Mouse (Mus musculus): ENCODE measurements around the gene Gm20388. TPM values are rescaled to one million over a fixed set of nuclear protein-coding genes. Genes with fewer than 3 reads are reported as not detected.

Gene Gm20388
- polyA plus RNA-seq, 1 experiment from 2014 or later, result 2.5 TPM

- H3K9me3 ChIP-seq (replicated peaks), result no peaks in the 10 kb centered on the region
- peaks cover 83% of the 10 kb centered on the region for H3K4me1 ChIP-seq
- H3K4me3 ChIP-seq, result peak overlapping the region; percentile 39
- no peaks in the 10 kb centered on the region for H3K36me3 ChIP-seq
- H3K27ac ChIP-seq, result peak overlapping the region; percentile 83
- no peaks in the 10 kb centered on the region for H3K27me3 ChIP-seq (ENCODE audit: low read depth, poor library complexity, severe bottlenecking)
- WGBS, result 13% methylated on average over 30 of the region's 30 CpGs
- peak; percentile 69 for DNase-seq (ENCODE audit: low spot score)
These were observed 1264.3 kb downstream of the Gm20388 start for GRCm38 (mm10) chr8:121174721-121175539.

GRCm38 (mm10) chr8:121175540-121176090 lies 1265.0 kb downstream of the Gm20388 start:
- peaks cover 80% of the 10 kb centered on the region for H3K4me1 ChIP-seq
- DNase-seq (ENCODE audit: low spot score), result no peak
- H3K4me3 ChIP-seq, result peak overlapping the region; percentile 39
- peak overlapping the region; percentile 83 for H3K27ac ChIP-seq
- H3K36me3 ChIP-seq, result no peaks in the 10 kb centered on the region
- no peaks in the 10 kb centered on the region for H3K27me3 ChIP-seq (ENCODE audit: low read depth, poor library complexity, severe bottlenecking)
- 61% methylated on average over 8 of the region's 8 CpGs for WGBS
- H3K9me3 ChIP-seq (replicated peaks), result no peaks in the 10 kb centered on the region

- Histone ChIP-seq H3K9me3 (replicated peaks) (no peaks in the 10 kb centered on the region), H3K4me3 (no peak overlapping the region), H3K4me1 (peaks cover 80% of the 10 kb centered on the region), H3K27me3 (ENCODE audit: low read depth, poor library complexity, severe bottlenecking) (no peaks in the 10 kb centered on the region), H3K27ac (peak overlapping the region; percentile 83), H3K36me3 (no peaks in the 10 kb centered on the region)
- WGBS, result 13% methylated on average over 3 of the region's 3 CpGs
- DNase-seq (ENCODE audit: low spot score), result peak; percentile 46
These were observed 1265.7 kb downstream of the Gm20388 start for GRCm38 (mm10) chr8:121176291-121176690.

GRCm38 (mm10) chr8:121180474-121181284 lies 1270.0 kb downstream of the Gm20388 start:
- H3K4me1 ChIP-seq, result peaks cover 48% of the 10 kb centered on the region
- peak; percentile 41 for DNase-seq (ENCODE audit: low spot score)
- H3K9me3 ChIP-seq (replicated peaks), result no peaks in the 10 kb centered on the region
- no peak overlapping the region for H3K4me3 ChIP-seq
- H3K36me3 ChIP-seq, result no peaks in the 10 kb centered on the region
- H3K27ac ChIP-seq, result peak overlapping the region; percentile 72
- WGBS, result 66% methylated on average over 21 of the region's 21 CpGs
- H3K27me3 ChIP-seq (ENCODE audit: low read depth, poor library complexity, severe bottlenecking), result peaks cover 3% of the 10 kb centered on the region; the same call in 1 of the 2 replicates

- Histone ChIP-seq H3K27me3 (ENCODE audit: low read depth, poor library complexity, severe bottlenecking) (peaks cover 3% of the 10 kb centered on the region; the same call in 1 of the 2 replicates), H3K27ac (peak overlapping the region; percentile 72)
These were observed 1270.7 kb downstream of the Gm20388 start for GRCm38 (mm10) chr8:121181285-121181884.

GRCm38 (mm10) chr8:121187491-121188364 lies 1277.1 kb downstream of the Gm20388 start:
- peak overlapping the region; percentile 68 for H3K27ac ChIP-seq
- no peaks in the 10 kb centered on the region for H3K36me3 ChIP-seq
- H3K4me1 ChIP-seq, result peaks cover 27% of the 10 kb centered on the region
- H3K4me3 ChIP-seq, result no peak overlapping the region
- H3K27me3 ChIP-seq (ENCODE audit: low read depth, poor library complexity, severe bottlenecking), result peaks cover 36% of the 10 kb centered on the region
- WGBS, result 71% methylated on average over 15 of the region's 15 CpGs
- no peaks in the 10 kb centered on the region for H3K9me3 ChIP-seq (replicated peaks)
- DNase-seq (ENCODE audit: low spot score), result no peak

More at GRCm38 (mm10) chr8:121181285-121181884, 1270.7 kb downstream of the Gm20388 start:
- peaks cover 41% of the 10 kb centered on the region for H3K4me1 ChIP-seq
- no peaks in the 10 kb centered on the region for H3K9me3 ChIP-seq (replicated peaks)
- no peaks in the 10 kb centered on the region for H3K36me3 ChIP-seq
- no peak overlapping the region for H3K4me3 ChIP-seq
- DNase-seq (ENCODE audit: low spot score), result no peak
- 66% methylated on average over 10 of the region's 10 CpGs for WGBS

- WGBS, result 65% methylated on average over 9 of the region's 9 CpGs
- Histone ChIP-seq H3K9me3 (replicated peaks) (no peaks in the 10 kb centered on the region), H3K27ac (no peak overlapping the region), H3K36me3 (no peaks in the 10 kb centered on the region), H3K4me1 (peaks cover 27% of the 10 kb centered on the region), H3K4me3 (no peak overlapping the region), H3K27me3 (ENCODE audit: low read depth, poor library complexity, severe bottlenecking) (peaks cover 45% of the 10 kb centered on the region)
- no peak for DNase-seq (ENCODE audit: low spot score)
These were observed 1278.4 kb downstream of the Gm20388 start for GRCm38 (mm10) chr8:121188994-121189393.

GRCm38 (mm10) chr8:121192451-121192850 lies 1281.8 kb downstream of the Gm20388 start:
- peaks cover 73% of the 10 kb centered on the region for H3K27me3 ChIP-seq (ENCODE audit: low read depth, poor library complexity, severe bottlenecking)
- 37% methylated on average over 8 of the region's 8 CpGs for WGBS
- H3K4me3 ChIP-seq, result no peak overlapping the region
- peaks cover 22% of the 10 kb centered on the region for H3K4me1 ChIP-seq
- no peaks in the 10 kb centered on the region for H3K36me3 ChIP-seq
- no peak overlapping the region for H3K27ac ChIP-seq
- no peak for DNase-seq (ENCODE audit: low spot score)
- H3K9me3 ChIP-seq (replicated peaks), result no peaks in the 10 kb centered on the region

- no peak overlapping the region for H3K27ac ChIP-seq
- H3K9me3 ChIP-seq (replicated peaks), result no peaks in the 10 kb centered on the region
- peaks cover 29% of the 10 kb centered on the region for H3K4me1 ChIP-seq
- no peak overlapping the region for H3K4me3 ChIP-seq
- DNase-seq (ENCODE audit: low spot score), result no peak
- no peaks in the 10 kb centered on the region for H3K36me3 ChIP-seq
- H3K27me3 ChIP-seq (ENCODE audit: low read depth, poor library complexity, severe bottlenecking), result peaks cover 84% of the 10 kb centered on the region
- WGBS, result 89% methylated on average over 7 of the region's 7 CpGs
These were observed 1285.3 kb downstream of the Gm20388 start for GRCm38 (mm10) chr8:121195970-121196369.

- Histone ChIP-seq H3K9me3 (replicated peaks) (no peaks in the 10 kb centered on the region), H3K27me3 (ENCODE audit: low read depth, poor library complexity, severe bottlenecking) (peaks cover 74% of the 10 kb centered on the region), H3K4me1 (peaks cover 38% of the 10 kb centered on the region), H3K4me3 (no peak overlapping the region), H3K27ac (peak overlapping the region; percentile 33; the same call in 1 of the 2 replicates), H3K36me3 (no peaks in the 10 kb centered on the region)
- DNase-seq (ENCODE audit: low spot score), result no peak
- 87% methylated on average over 16 of the region's 16 CpGs for WGBS
These were observed 1286.4 kb downstream of the Gm20388 start for GRCm38 (mm10) chr8:121196726-121197668.

GRCm38 (mm10) chr8:121200069-121200468 lies 1289.4 kb downstream of the Gm20388 start:
- H3K9me3 ChIP-seq (replicated peaks), result no peaks in the 10 kb centered on the region
- WGBS, result 68% methylated on average over 12 of the region's 12 CpGs
- peak overlapping the region; percentile 21; the same call in 1 of the 2 replicates for H3K27ac ChIP-seq
- H3K4me1 ChIP-seq, result peaks cover 55% of the 10 kb centered on the region
- H3K27me3 ChIP-seq (ENCODE audit: low read depth, poor library complexity, severe bottlenecking), result peaks cover 60% of the 10 kb centered on the region
- no peaks in the 10 kb centered on the region for H3K36me3 ChIP-seq
- no peak for DNase-seq (ENCODE audit: low spot score)
- H3K4me3 ChIP-seq, result no peak overlapping the region
